Mouse (Mus musculus) right cerebral cortex, postnatal 10 days (tissue): ENCODE measurements around the gene Itgav.
A peak's percentile ranks its signal among the peaks of the same experiment; 100 is the strongest.

Experiments used
- DNase-seq, 2 experiments: peaks; one replicate each; pipeline ENCODE4 v3.0.0; 2021; ENCODE audit warnings: low spot score in 2 of 2

The Itgav gene

GRCm38 (mm10) chr2:83812483-83813272 lies 88.5 kb downstream of the Itgav start, which contains the start of gene Fam171b:
Gene Fam171b, plus strand, starts transcription at chr2:83812636.
- DNase-seq = peak; percentile 93

DNA sequence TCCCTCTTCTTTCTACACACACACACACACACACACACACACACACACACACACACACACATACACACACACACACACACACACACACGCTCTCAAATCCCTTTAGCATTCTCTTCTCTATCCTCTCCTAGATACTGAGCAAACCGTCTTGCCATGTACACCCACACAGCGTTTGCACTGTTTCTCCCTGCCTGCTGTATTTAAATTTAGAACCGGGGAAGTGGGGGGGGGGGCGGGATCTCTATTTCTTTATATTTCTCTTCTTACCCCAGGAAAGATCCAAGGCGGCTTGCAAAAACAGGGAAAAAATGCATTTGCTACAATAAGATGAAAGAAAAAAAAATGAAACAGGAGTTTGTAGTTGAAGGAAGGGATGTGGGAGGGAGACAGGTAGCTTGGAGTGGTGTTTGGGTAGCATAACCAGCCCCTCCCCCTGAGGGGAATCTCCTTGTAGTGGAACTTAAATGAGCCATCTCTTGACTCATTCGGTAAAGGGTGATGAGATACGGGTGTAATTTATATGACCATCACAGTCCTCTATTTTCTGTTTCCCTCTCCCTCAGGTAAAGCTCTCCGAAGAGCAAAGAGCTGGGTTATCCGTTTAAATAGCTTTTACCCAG lies 89.2 kb downstream of the Itgav start:
- DNase-seq = peak; percentile 57 to 66

DNA sequence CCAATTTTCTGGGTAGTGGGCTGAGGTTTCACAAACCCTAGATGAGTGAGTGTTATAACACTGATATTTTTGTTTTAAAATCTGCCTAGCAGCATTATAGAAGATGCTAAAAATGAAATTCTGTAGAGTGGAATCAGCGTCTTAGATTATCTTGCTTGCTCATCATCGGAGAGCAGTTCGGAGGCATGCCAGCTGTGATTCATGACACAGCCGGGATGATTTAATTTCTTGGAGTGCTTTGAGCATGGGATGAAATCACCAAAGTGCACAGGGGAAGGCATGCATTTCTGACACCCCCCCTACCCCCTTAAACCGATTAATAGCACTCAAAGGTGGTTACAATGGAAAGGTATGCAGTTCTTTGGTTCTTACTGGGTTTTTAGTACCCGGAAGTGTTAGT lies 89.8 kb downstream of the Itgav start:
- peak; percentile 71 to 78 for DNase-seq

DNA sequence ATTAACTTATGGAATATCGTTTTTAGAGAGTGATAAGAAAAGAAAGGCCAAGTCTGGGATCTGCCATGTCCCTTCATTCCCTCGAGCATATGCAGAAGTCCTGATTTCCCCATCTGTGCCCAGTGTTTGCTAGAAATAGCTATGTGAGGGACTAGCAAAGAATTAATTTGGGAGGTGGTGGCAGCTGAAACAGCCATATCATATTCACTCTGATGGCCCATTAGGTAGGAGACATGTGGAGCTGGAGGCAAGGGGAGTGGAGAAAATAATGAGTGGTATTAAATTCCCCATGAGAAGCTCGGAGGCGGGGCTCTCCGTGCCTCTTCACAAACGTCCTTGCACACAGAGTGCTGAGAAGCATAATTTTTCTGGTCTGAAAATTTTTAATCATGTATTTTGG lies 92.0 kb downstream of the Itgav start:
- DNase-seq = no peak

GRCm38 (mm10) chr2:83825161-83825560 lies 101.0 kb downstream of the Itgav start:
- DNase-seq = no peak

DNA sequence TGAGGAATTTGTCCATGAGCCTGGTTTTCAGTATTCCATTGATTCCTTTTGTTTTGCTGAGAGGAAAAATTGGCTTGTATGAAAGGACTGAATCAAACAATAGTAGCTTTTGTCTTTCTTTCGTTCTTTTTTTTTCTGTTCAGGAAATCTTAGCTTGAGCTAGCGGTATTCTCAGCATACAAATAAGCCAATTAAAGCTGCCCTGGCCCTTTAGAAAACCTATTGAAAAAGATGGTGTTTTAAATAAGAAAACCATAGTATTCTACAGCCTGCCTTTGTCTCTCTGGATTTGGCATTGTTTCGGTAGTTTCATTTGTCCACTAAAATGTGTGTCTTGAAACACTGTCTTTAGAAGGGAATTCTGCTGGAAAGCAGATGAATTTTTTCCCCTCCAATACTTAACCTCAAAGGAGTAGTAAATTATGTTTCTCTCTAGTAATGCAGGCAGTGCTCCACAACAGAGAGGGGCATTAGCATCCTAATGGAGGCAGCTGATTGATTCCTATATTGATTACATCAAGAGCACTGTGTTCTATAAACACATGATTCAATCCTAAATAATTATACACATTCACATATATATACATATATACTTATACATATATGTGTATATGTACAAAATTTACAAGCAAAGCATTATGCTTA lies 104.8 kb downstream of the Itgav start:
- DNase-seq = no peak

GRCm38 (mm10) chr2:83832903-83833302 lies 108.7 kb downstream of the Itgav start:
- peak; percentile 43 to 57 for DNase-seq

DNA sequence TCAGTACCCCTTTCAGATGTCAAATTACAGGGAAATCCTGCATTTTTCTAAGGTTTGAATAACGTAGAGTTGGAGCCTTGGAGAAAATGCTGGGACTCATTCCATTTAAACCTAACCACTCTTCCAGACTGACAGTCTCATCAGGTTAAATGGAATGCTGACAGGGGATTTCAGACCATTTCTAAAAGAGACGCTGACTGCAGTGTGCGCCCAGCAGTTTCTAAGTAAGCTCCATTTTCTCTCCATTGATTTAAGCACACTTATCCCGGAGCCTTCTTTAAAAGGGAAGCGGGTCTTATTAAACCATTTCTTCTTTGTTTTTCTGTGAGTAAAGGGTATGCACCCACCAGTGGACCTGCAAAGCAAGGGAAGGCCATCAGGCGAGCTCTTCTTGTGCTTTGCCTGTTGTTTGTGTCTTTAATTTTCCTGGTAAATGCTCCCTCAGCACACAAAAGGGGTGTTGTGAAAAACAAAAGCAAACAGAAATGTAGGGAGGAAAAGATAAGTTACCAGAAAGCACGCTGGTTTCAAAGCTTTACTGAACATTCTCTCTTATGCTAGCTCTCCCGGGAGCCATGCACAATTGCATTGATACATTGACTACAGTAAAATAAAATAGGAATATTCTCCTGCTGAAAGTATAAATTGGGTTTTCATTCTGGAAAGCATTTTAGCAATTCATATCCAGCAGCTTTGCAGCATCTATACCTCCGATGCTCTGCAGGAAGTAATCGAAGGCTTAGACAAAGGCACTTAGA lies 111.3 kb downstream of the Itgav start:
- no peak for DNase-seq

DNA sequence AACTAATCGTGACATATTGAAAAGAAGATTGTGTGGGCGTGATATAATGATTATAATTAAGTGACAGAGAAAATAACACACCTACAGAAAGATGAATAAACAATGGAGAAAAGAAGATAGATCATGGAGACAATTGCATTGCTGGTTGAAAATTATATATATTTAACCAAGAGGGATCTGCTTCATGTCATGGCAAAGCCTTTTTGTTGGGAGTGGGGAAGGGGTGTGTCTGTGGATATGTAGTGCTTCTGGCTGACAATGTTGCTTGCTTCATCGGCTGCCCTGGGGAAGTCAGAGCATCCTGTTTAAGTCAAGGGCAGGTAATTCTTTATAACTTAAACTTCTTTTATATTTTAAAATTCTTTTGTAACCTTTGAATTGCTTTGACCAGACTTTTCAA lies 124.3 kb downstream of the Itgav start:
- DNase-seq = no peak

DNA sequence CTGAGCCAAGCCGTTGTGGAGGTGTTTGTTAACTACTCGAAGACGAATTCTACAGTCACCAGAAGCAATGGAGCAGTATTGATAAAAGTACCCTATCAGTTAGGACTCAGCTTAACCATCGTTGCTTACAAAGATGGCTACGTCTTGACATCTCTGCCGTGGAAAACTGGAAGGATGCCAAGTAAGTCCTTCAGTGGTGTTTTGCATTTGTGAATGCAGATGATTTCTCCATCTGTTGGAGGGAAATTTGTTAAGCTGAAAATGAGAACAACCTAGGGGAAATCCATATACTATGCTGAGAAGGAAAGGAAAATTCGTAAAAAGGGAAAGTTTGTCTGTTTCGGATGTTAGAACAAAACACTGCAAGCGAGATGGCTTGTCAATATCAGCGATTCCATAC lies 129.2 kb downstream of the Itgav start:
- DNase-seq = no peak

DNA sequence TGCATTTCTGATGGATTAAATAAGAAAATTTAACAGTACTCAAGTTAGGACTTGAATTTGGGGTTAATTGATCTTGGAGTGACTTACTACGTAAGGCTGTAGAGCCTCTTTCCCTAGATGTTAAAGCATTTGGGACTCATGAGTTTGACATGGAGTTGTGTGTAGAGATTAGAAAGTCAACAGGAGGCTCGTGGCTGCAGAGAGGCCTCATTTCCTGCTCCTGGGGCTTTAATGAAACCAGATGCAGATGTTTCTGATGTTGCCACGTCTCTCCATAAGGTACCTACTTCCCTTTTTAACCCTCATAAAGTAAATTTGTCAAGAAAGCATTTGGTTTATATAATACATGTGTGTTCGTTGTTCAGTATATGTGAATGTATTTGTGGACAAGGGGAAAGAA lies 132.0 kb downstream of the Itgav start:
- DNase-seq = no peak
